Mouse (Mus musculus): ENCODE data around the gene Sae1.

Gene Sae1

GRCm38 (mm10) chr7:16395944-16396343 lies 8.3 kb upstream of the Sae1 start:
- TF ChIP-seq GATA4 (IDR thresholded peaks at IDR 0.05; ENCODE audit: insufficient replicate concordance, low read length), result no peak

GRCm38 (mm10) chr7:16392923-16393322 lies 5.3 kb upstream of the Sae1 start:
- no peak for TF ChIP-seq GATA4 (IDR thresholded peaks at IDR 0.05; ENCODE audit: insufficient replicate concordance, low read length)

GRCm38 (mm10) chr7:16376505-16376904 lies 11.1 kb downstream of the Sae1 start:
- no peak for TF ChIP-seq GATA4 (IDR thresholded peaks at IDR 0.05; ENCODE audit: insufficient replicate concordance, low read length)

- TF ChIP-seq GATA4 (IDR thresholded peaks at IDR 0.05; ENCODE audit: insufficient replicate concordance, low read length), result no peak
These were observed 12.6 kb downstream of the Sae1 start for GRCm38 (mm10) chr7:16374989-16375388.

GRCm38 (mm10) chr7:16373719-16374118 lies 13.9 kb downstream of the Sae1 start:
- no peak for TF ChIP-seq GATA4 (IDR thresholded peaks at IDR 0.05; ENCODE audit: insufficient replicate concordance, low read length)

GRCm38 (mm10) chr7:16370596-16370995 lies 17.0 kb downstream of the Sae1 start:
- TF ChIP-seq GATA4 (IDR thresholded peaks at IDR 0.05; ENCODE audit: insufficient replicate concordance, low read length), result no peak

GRCm38 (mm10) chr7:16368835-16369234 lies 18.8 kb downstream of the Sae1 start:
- no peak for TF ChIP-seq GATA4 (IDR thresholded peaks at IDR 0.05; ENCODE audit: insufficient replicate concordance, low read length)

- no peak for TF ChIP-seq GATA4 (IDR thresholded peaks at IDR 0.05; ENCODE audit: insufficient replicate concordance, low read length)
These were observed 20.9 kb downstream of the Sae1 start for GRCm38 (mm10) chr7:16366669-16367068.

- peak; percentile 24; the same call in 1 of the 2 replicates for TF ChIP-seq GATA4 (IDR thresholded peaks at IDR 0.05; ENCODE audit: insufficient replicate concordance, low read length)
These were observed 21.4 kb downstream of the Sae1 start for GRCm38 (mm10) chr7:16366133-16366646.

- no peak for TF ChIP-seq GATA4 (IDR thresholded peaks at IDR 0.05; ENCODE audit: insufficient replicate concordance, low read length)
These were observed 22.6 kb downstream of the Sae1 start for GRCm38 (mm10) chr7:16364901-16365500.

- TF ChIP-seq GATA4 (IDR thresholded peaks at IDR 0.05; ENCODE audit: insufficient replicate concordance, low read length), result no peak
These were observed 23.3 kb downstream of the Sae1 start for GRCm38 (mm10) chr7:16364319-16364718.

- no peak for TF ChIP-seq GATA4 (IDR thresholded peaks at IDR 0.05; ENCODE audit: insufficient replicate concordance, low read length)
These were observed 30.0 kb downstream of the Sae1 start for GRCm38 (mm10) chr7:16357602-16358001.

GRCm38 (mm10) chr7:16355854-16356594 lies 31.6 kb downstream of the Sae1 start:
- no peak for TF ChIP-seq GATA4 (IDR thresholded peaks at IDR 0.05; ENCODE audit: insufficient replicate concordance, low read length)

- TF ChIP-seq GATA4 (IDR thresholded peaks at IDR 0.05; ENCODE audit: insufficient replicate concordance, low read length), result no peak
These were observed 37.6 kb downstream of the Sae1 start for GRCm38 (mm10) chr7:16349999-16350398.

GRCm38 (mm10) chr7:16345297-16345696 lies 42.3 kb downstream of the Sae1 start:
- TF ChIP-seq GATA4 (IDR thresholded peaks at IDR 0.05; ENCODE audit: insufficient replicate concordance, low read length), result no peak

GRCm38 (mm10) chr7:16344598-16344997 lies 43.0 kb downstream of the Sae1 start:
- no peak for TF ChIP-seq GATA4 (IDR thresholded peaks at IDR 0.05; ENCODE audit: insufficient replicate concordance, low read length)

Data from liver, adult (tissue).